In genomic region chr3:34198228-34198627, GRCm38 (mm10) we compare ENCODE assay signal across 8 mouse cellular contexts.
A peak's percentile ranks its signal among the peaks of the same experiment; 100 is the strongest.
DNase-seq lines count a peak whose midpoint lies in the region; TF ChIP-seq lines count a peak whose summit lies in the region.

No protein-coding gene starts in this region.

- intact Hi-C loops in left cerebral cortex, postnatal 14 days (cut with DNase I) = loop anchor here (5.0 to 10.0 kb wide), 2 partner anchors 113 to 241 kb away; partner anchors contain the start of gene Dnajc19

- TF ChIP-seq POLR2A in cerebellum, adult 2 months (IDR thresholded peaks at IDR 0.05; ENCODE audit: borderline replicate concordance, insufficient read depth, low read length) = no peak

- 32% methylated on average over 8 of the region's 8 CpGs for WGBS in cerebellum, adult 2 months

- peak; percentile 2 to 8 for DNase-seq in cerebellum, adult 2 months
- DNase-seq in cerebellum, adult 11 months = no peak
- DNase-seq in adipocyte (ENCODE audit: low spot score) = peak; percentile 22
- peak; percentile 38 to 72 for DNase-seq in frontal cortex, adult 2 months (ENCODE audit: extremely low spot score in 1 of 2, low spot score in 1 of 2)
- peak; percentile 70 for DNase-seq in kidney, adult 18-20 months
- DNase-seq in left cerebral cortex, postnatal 14 days (ENCODE audit: low spot score in 2 of 2) = peak; percentile 73 to 80
- peak; percentile 61 for DNase-seq in retina, embryonic 14.5 days (ENCODE audit: low spot score)
- DNase-seq in natural killer cell, adult 2 months (ENCODE audit: low spot score in 2 of 2) = no peak

- H3K27me3 ChIP-seq in cerebellum, adult 2 months (ENCODE audit: control insufficient read depth, insufficient read depth, low read length) = no peaks in the 10 kb centered on the region; the same call in 1 of the 2 replicates

- H3K4me1 ChIP-seq in cerebellum, adult 2 months (ENCODE audit: control insufficient read depth, insufficient read depth, low read length) = no peaks in the 10 kb centered on the region

- H3K27ac ChIP-seq in cerebellum, adult 2 months (ENCODE audit: insufficient read depth, low read length) = no peak overlapping the region

- TF ChIP-seq CTCF in cerebellum, adult 2 months (IDR thresholded peaks at IDR 0.05; ENCODE audit: borderline replicate concordance, insufficient read depth, low read depth, low read length) = no peak

- no peak overlapping the region for H3K4me3 ChIP-seq in cerebellum, adult 2 months (replicated peaks; ENCODE audit: insufficient read depth, low read depth, low read length)

Comparison
In these comparisons a context has a peak if more than half of its experiments do, and no peak if none do; other contexts are left out.
1. DNase-seq: peak in cerebellum, adult 2 months (2 of 2), adipocyte (single experiment), frontal cortex, adult 2 months (2 of 2), kidney, adult 18-20 months (single experiment), left cerebral cortex, postnatal 14 days (2 of 2) and retina, embryonic 14.5 days (single experiment); none in cerebellum, adult 11 months (single experiment) and natural killer cell, adult 2 months (0 of 2).